Mouse (Mus musculus) intestine, embryonic 15.5 days (tissue): ENCODE results near the gene Gm17387. TPM values are rescaled to one million over a fixed set of nuclear protein-coding genes. Genes with fewer than 3 reads are reported as not detected.
A peak's percentile ranks its signal among the peaks of the same experiment; 100 is the strongest.
"Not testable (repeated sequence)": the region's sequence is repeated elsewhere in the genome, so short reads cannot be mapped to it uniquely, and the experiment has no call there.

Source experiments
- ATAC-seq: fragments of 200-750 bp; cut with Nextera tagmentation; 2 replicates; pipeline ENCODE4 v1.8.0; 2017; ENCODE audit warnings: moderate TSS enrichment, moderate library complexity
- H3K27ac ChIP-seq: fragments of 300-500 bp; sonication (generic); 2 replicates; pipeline ENCODE4 v1.5.1; 2015; ENCODE audit warnings: mild to moderate bottlenecking, inconsistent platforms
- H3K27me3 ChIP-seq: fragments of 300-500 bp; sonication (generic); replicated peaks from 2 replicates; pipeline ENCODE4 v1.6.1; 2015; ENCODE audit warnings: inconsistent platforms
- H3K36me3 ChIP-seq: fragments of 300-500 bp; sonication (generic); 2 replicates; pipeline ENCODE4 v1.6.1; 2015; ENCODE audit warnings: inconsistent platforms
- H3K4me1 ChIP-seq: fragments of 300-500 bp; sonication (generic); replicated peaks from 2 replicates; pipeline ENCODE4 v1.6.1; 2015; ENCODE audit warnings: inconsistent platforms
- H3K4me2 ChIP-seq: fragments of 300-500 bp; sonication (generic); replicated peaks from 2 replicates; pipeline ENCODE4 v1.6.1; 2015; ENCODE audit warnings: mild to moderate bottlenecking, inconsistent platforms
- H3K4me3 ChIP-seq: fragments of 300-500 bp; sonication (generic); replicated peaks from 2 replicates; pipeline ENCODE4 v1.5.1; 2015; ENCODE audit warnings: inconsistent platforms
- H3K9ac ChIP-seq: fragments of 300-500 bp; sonication (generic); 2 replicates; pipeline ENCODE4 v1.6.1; 2015; ENCODE audit warnings: inconsistent platforms
- H3K9me3 ChIP-seq: fragments of 300-500 bp; sonication (generic); 2 replicates; pipeline ENCODE4 v1.6.1; 2016; ENCODE audit warnings: inconsistent platforms
- WGBS: fragments of 180-500 bp; shearing (Covaris S2); methylation state at CpG from one replicate; pipeline ENCODE4 v1.1.7; 2015; 5-methylcytosine and 5-hydroxymethylcytosine counted together
- polyA plus RNA-seq: library from polyadenylated mRNA; unstranded; fragments of >200 nt; fragmentation: Nextera tagmentation; extraction: Ambion mirVana; gene quantifications from 2 replicates; pipeline ENCODE4 v1.2.1, GENCODE M21; 2015

The Gm17387 gene
- polyA plus RNA-seq, 1 experiment from 2014 or later = not detected

GRCm38 (mm10) chr7:141021489-141022449 is 7.2 kb upstream of the Gm17387 start:
- Histone ChIP-seq H3K27me3 (no peaks in the 10 kb centered on the region), H3K36me3 (no peaks in the 10 kb centered on the region), H3K9me3 (no peaks in the 10 kb centered on the region), H3K4me1 (no peaks in the 10 kb centered on the region), H3K4me2 (no peak overlapping the region), H3K4me3 (no peak overlapping the region), H3K27ac (no peak overlapping the region), H3K9ac (no peak overlapping the region)
- 77% methylated on average over 14 of the region's 14 CpGs for WGBS
- ATAC-seq = no peak

GRCm38 (mm10) chr7:141024865-141025838 is 3.8 kb upstream of the Gm17387 start:
- Histone ChIP-seq H3K4me1 (no peaks in the 10 kb centered on the region), H3K27ac (0 out of 2 replicates have a peak overlapping the region, but pooled peaks have one; percentile 17), H3K9ac (no peak overlapping the region), H3K9me3 (no peaks in the 10 kb centered on the region), H3K4me2 (no peak overlapping the region), H3K36me3 (no peaks in the 10 kb centered on the region), H3K4me3 (no peak overlapping the region), H3K27me3 (no peaks in the 10 kb centered on the region)
- WGBS = 56% methylated on average over 6 of the region's 6 CpGs
- ATAC-seq = no peak

GRCm38 (mm10) chr7:141026097-141026739 is 2.7 kb upstream of the Gm17387 start:
- Histone ChIP-seq H3K27ac (no peak overlapping the region), H3K9ac (no peak overlapping the region), H3K4me2 (no peak overlapping the region), H3K36me3 (no peaks in the 10 kb centered on the region), H3K4me3 (no peak overlapping the region), H3K9me3 (no peaks in the 10 kb centered on the region), H3K4me1 (no peaks in the 10 kb centered on the region), H3K27me3 (no peaks in the 10 kb centered on the region)
- ATAC-seq = no peak
- WGBS = 44% methylated on average over 6 of the region's 6 CpGs

GRCm38 (mm10) chr7:141026740-141027098 is 2.2 kb upstream of the Gm17387 start:
- ATAC-seq = no peak
- WGBS = 70% methylated on average over 5 of the region's 5 CpGs
- no peak overlapping the region for H3K27ac ChIP-seq
- H3K36me3 ChIP-seq = no peaks in the 10 kb centered on the region
- no peak overlapping the region for H3K4me2 ChIP-seq
- H3K27me3 ChIP-seq = no peaks in the 10 kb centered on the region
- H3K4me3 ChIP-seq = no peak overlapping the region
- no peaks in the 10 kb centered on the region for H3K9me3 ChIP-seq
- H3K9ac ChIP-seq = no peak overlapping the region
- no peaks in the 10 kb centered on the region for H3K4me1 ChIP-seq

- Histone ChIP-seq H3K27ac (no peak overlapping the region), H3K4me1 (no peaks in the 10 kb centered on the region), H3K27me3 (no peaks in the 10 kb centered on the region), H3K4me3 (no peak overlapping the region), H3K9ac (no peak overlapping the region), H3K9me3 (no peaks in the 10 kb centered on the region), H3K4me2 (no peak overlapping the region), H3K36me3 (no peaks in the 10 kb centered on the region)
- WGBS = 72% methylated on average over 3 of the region's 3 CpGs
- no peak for ATAC-seq
Measured at GRCm38 (mm10) chr7:141030390-141030789, 1.5 kb downstream of the Gm17387 start.

- H3K4me1 ChIP-seq = no peaks in the 10 kb centered on the region
- H3K4me3 ChIP-seq = no peak overlapping the region
- WGBS = 60% methylated on average over 9 of the region's 9 CpGs
- H3K27me3 ChIP-seq = no peaks in the 10 kb centered on the region
- no peak overlapping the region for H3K9ac ChIP-seq
- H3K9me3 ChIP-seq = no peaks in the 10 kb centered on the region
- ATAC-seq = no peak
- H3K4me2 ChIP-seq = no peak overlapping the region
- H3K36me3 ChIP-seq = no peaks in the 10 kb centered on the region
- no peak overlapping the region for H3K27ac ChIP-seq
Measured at GRCm38 (mm10) chr7:141032458-141033167, 3.7 kb downstream of the Gm17387 start.

GRCm38 (mm10) chr7:141036624-141037023 is 7.7 kb downstream of the Gm17387 start:
- H3K4me2 ChIP-seq, H3K4me3 ChIP-seq, H3K9me3 ChIP-seq, H3K36me3 ChIP-seq, H3K27ac ChIP-seq, H3K9ac ChIP-seq, H3K4me1 ChIP-seq, ATAC-seq, H3K27me3 ChIP-seq: not testable (repeated sequence)
- WGBS = 89% methylated on average over 1 of the region's 2 CpGs

- no peak overlapping the region for H3K9ac ChIP-seq
- H3K27me3 ChIP-seq = no peaks in the 10 kb centered on the region
- no peak overlapping the region for H3K4me2 ChIP-seq
- H3K9me3 ChIP-seq = no peaks in the 10 kb centered on the region
- H3K27ac ChIP-seq = 0 out of 2 replicates have a peak overlapping the region, but pooled peaks have one; percentile 17
- peak; percentile 48 for ATAC-seq
- peaks cover 14% of the 10 kb centered on the region for H3K4me1 ChIP-seq
- 68% methylated on average over 20 of the region's 21 CpGs for WGBS
- H3K36me3 ChIP-seq = no peaks in the 10 kb centered on the region
- H3K4me3 ChIP-seq = no peak overlapping the region
Measured at GRCm38 (mm10) chr7:141038090-141039032, 9.4 kb downstream of the Gm17387 start.

- no peak overlapping the region for H3K9ac ChIP-seq
- WGBS = 95% methylated on average over 4 of the region's 4 CpGs
- no peak overlapping the region for H3K4me2 ChIP-seq
- peaks cover 14% of the 10 kb centered on the region for H3K4me1 ChIP-seq
- no peaks in the 10 kb centered on the region for H3K9me3 ChIP-seq
- no peak overlapping the region for H3K27ac ChIP-seq
- H3K27me3 ChIP-seq = no peaks in the 10 kb centered on the region
- H3K4me3 ChIP-seq = no peak overlapping the region
- no peak for ATAC-seq
- H3K36me3 ChIP-seq = no peaks in the 10 kb centered on the region
Measured at GRCm38 (mm10) chr7:141039386-141040107, 10.6 kb downstream of the Gm17387 start.

GRCm38 (mm10) chr7:141040867-141041606 is 12.1 kb downstream of the Gm17387 start:
- Histone ChIP-seq H3K27ac (peak overlapping the region; percentile 93), H3K4me3 (no peak overlapping the region), H3K4me1 (peaks cover 14% of the 10 kb centered on the region), H3K27me3 (no peaks in the 10 kb centered on the region), H3K4me2 (0 out of 2 replicates have a peak overlapping the region, but pooled peaks have one; percentile 27), H3K9me3 (no peaks in the 10 kb centered on the region), H3K9ac (no peak overlapping the region), H3K36me3 (no peaks in the 10 kb centered on the region)
- whole genome bisulfite sequencing = 25% methylated on average over 6 of the region's 9 CpGs
- peak; percentile 21; the same call in 1 of the 2 replicates for ATAC-seq
